Mouse (Mus musculus) MEL (cell line): ENCODE measurements around the gene Hoxd10. TPM values are rescaled to one million over a fixed set of nuclear protein-coding genes. Genes with fewer than 3 reads are reported as not detected.

Experiments
- DNase-seq: peaks from one replicate; pipeline ENCODE4 v3.0.0; 2011; ENCODE audit warnings: low read depth, low spot score
- H3K27ac ChIP-seq: 2 replicates; pipeline ENCODE4 v1.5.1; 2012; ENCODE audit warnings: low read depth, mild to moderate bottlenecking, control low read depth, low read length, moderate library complexity; ENCODE audit not compliant: control insufficient read depth
- H3K27me3 ChIP-seq, 2 experiments: fragments of 150-350 bp in 1 of 2; sonication (generic) in 1 of 2; 2 replicates each; pipeline ENCODE4 v1.6.1; 2012; ENCODE audit warnings: low read length in 2 of 2, mild to moderate bottlenecking in 2 of 2, improper control_type of control experiment in 1 of 2, moderate library complexity in 1 of 2; ENCODE audit not compliant: insufficient read depth in 2 of 2, control insufficient read depth in 1 of 2
- H3K36me3 ChIP-seq, 2 experiments: 2 replicates each; pipeline ENCODE4 v1.6.1; 2012 to 2014; ENCODE audit warnings: low read length in 2 of 2, improper control_type of control experiment in 1 of 2, inconsistent platforms in 1 of 2, mild to moderate bottlenecking in 1 of 2; ENCODE audit not compliant: insufficient read depth in 2 of 2, control insufficient read depth in 1 of 2
- H3K4me1 ChIP-seq, 2 experiments: fragments of 150-350 bp in 1 of 2; sonication (generic) in 1 of 2; 2 replicates each; pipeline ENCODE4 v1.6.1; 2012; ENCODE audit warnings: low read length in 2 of 2, improper control_type of control experiment in 1 of 2, mild to moderate bottlenecking in 1 of 2; ENCODE audit not compliant: insufficient read depth in 2 of 2, control insufficient read depth in 1 of 2
- H3K4me3 ChIP-seq, 2 experiments: fragments of 150-350 bp in 1 of 2; sonication (generic) in 1 of 2; 2 replicates each; pipeline ENCODE4 v1.5.1; 2012; ENCODE audit warnings: low read depth in 2 of 2, low read length in 2 of 2, mild to moderate bottlenecking in 2 of 2, moderate library complexity in 2 of 2, control low read depth in 1 of 2, improper control_type of control experiment in 1 of 2; ENCODE audit not compliant: control insufficient read depth in 1 of 2, insufficient read depth in 1 of 2
- H3K79me2 ChIP-seq: 2 replicates; pipeline ENCODE4 v1.6.1; 2012; ENCODE audit warnings: mild to moderate bottlenecking, low read length, moderate library complexity; ENCODE audit not compliant: control insufficient read depth, poor library complexity, insufficient read depth
- H3K9ac ChIP-seq: 2 replicates; pipeline ENCODE4 v1.6.1; 2012; ENCODE audit warnings: low read depth, mild to moderate bottlenecking, control low read depth, low read length, moderate library complexity; ENCODE audit not compliant: control insufficient read depth, poor library complexity, severe bottlenecking
- H3K9me3 ChIP-seq: fragments of 150-350 bp; sonication (generic); replicated peaks from 2 replicates; pipeline ENCODE4 v1.6.1; 2012; ENCODE audit warnings: mild to moderate bottlenecking, low read length, improper control_type of control experiment, moderate library complexity; ENCODE audit not compliant: insufficient read depth
- BHLHE40 ChIP-seq: IDR thresholded peaks from 2 replicates; pipeline ENCODE4 v1.6.1; 2012; ENCODE audit warnings: low read depth, mild to moderate bottlenecking, inconsistent platforms, low read length, improper control_type of control experiment, borderline replicate concordance
- CTCF ChIP-seq, 3 experiments: IDR thresholded peaks in 2 of 3; conservative IDR thresholded peaks in 1 of 3; 2 replicates each; pipeline ENCODE4 v1.5.1; 2011 to 2012; ENCODE audit warnings: low read length in 3 of 3, low read depth in 2 of 3, mild to moderate bottlenecking in 2 of 3, improper control_type of control experiment in 1 of 3, inconsistent platforms in 1 of 3, mixed read lengths in 1 of 3, moderate library complexity in 1 of 3; ENCODE audit not compliant: control insufficient read depth in 1 of 3, insufficient read depth in 1 of 3, poor library complexity in 1 of 3, severe bottlenecking in 1 of 3
- E2F4 ChIP-seq: IDR thresholded peaks from 2 replicates; pipeline ENCODE4 v1.6.1; 2011; ENCODE audit warnings: low read depth, low read length, improper control_type of control experiment, borderline replicate concordance
- ELF1 ChIP-seq: IDR thresholded peaks from 2 replicates; pipeline ENCODE4 v1.6.1; 2014; ENCODE audit warnings: low read depth, mild to moderate bottlenecking, inconsistent platforms, low read length, improper control_type of control experiment, moderate library complexity
- ETS1 ChIP-seq: IDR thresholded peaks from 2 replicates; pipeline ENCODE4 v1.6.1; 2012; ENCODE audit warnings: low read depth, mild to moderate bottlenecking, inconsistent platforms, low read length, improper control_type of control experiment, moderate library complexity
- GABPA ChIP-seq: IDR thresholded peaks from 2 replicates; pipeline ENCODE4 v1.6.1; 2012; ENCODE audit warnings: low read depth, mild to moderate bottlenecking, inconsistent platforms, low read length, improper control_type of control experiment, moderate library complexity
- JUND ChIP-seq: IDR thresholded peaks from 2 replicates; pipeline ENCODE4 v1.6.1; 2011; ENCODE audit warnings: low read depth, mild to moderate bottlenecking, improper control_type of control experiment, low read length
- KAT2A ChIP-seq: conservative IDR thresholded peaks from 2 replicates; pipeline ENCODE4 v1.6.1; 2012; ENCODE audit warnings: low read depth, low read length, improper control_type of control experiment, inconsistent platforms
- MAFK ChIP-seq: IDR thresholded peaks from 2 replicates; pipeline ENCODE4 v1.6.1; 2011; ENCODE audit warnings: low read depth, mild to moderate bottlenecking, low read length, improper control_type of control experiment, borderline replicate concordance
- MYB ChIP-seq: IDR thresholded peaks from 2 replicates; pipeline ENCODE4 v1.6.1; 2011; ENCODE audit warnings: mild to moderate bottlenecking, low read depth, low read length, improper control_type of control experiment
- NELFE ChIP-seq: IDR thresholded peaks from 2 replicates; pipeline ENCODE4 v1.6.1; 2011; ENCODE audit warnings: low read depth, low read length, improper control_type of control experiment
- NRF1 ChIP-seq: IDR thresholded peaks from 2 replicates; pipeline ENCODE4 v1.6.1; 2014; ENCODE audit warnings: low read depth, mild to moderate bottlenecking, inconsistent platforms, low read length, improper control_type of control experiment, moderate library complexity; ENCODE audit not compliant: poor library complexity, insufficient read depth, severe bottlenecking
- POLR2AphosphoS2 ChIP-seq: IDR thresholded peaks from 2 replicates; pipeline ENCODE4 v1.6.1; 2011; ENCODE audit warnings: low read length, improper control_type of control experiment
- RAD21 ChIP-seq: IDR thresholded peaks from 2 replicates; pipeline ENCODE4 v1.6.1; 2011; ENCODE audit warnings: mild to moderate bottlenecking, low read depth, low read length, improper control_type of control experiment
- RCOR1 ChIP-seq: IDR thresholded peaks from 2 replicates; pipeline ENCODE4 v1.6.1; 2012; ENCODE audit warnings: low read depth, mild to moderate bottlenecking, inconsistent platforms, low read length, improper control_type of control experiment
- SMC3 ChIP-seq: IDR thresholded peaks from 2 replicates; pipeline ENCODE4 v1.6.1; 2011; ENCODE audit warnings: low read depth, low read length, improper control_type of control experiment
- TBP ChIP-seq: IDR thresholded peaks from 2 replicates; pipeline ENCODE4 v1.8.0; 2011; ENCODE audit warnings: low read depth, low read length, improper control_type of control experiment
- TCF12 ChIP-seq: IDR thresholded peaks from 2 replicates; pipeline ENCODE4 v1.6.1; 2014; ENCODE audit warnings: low read depth, mild to moderate bottlenecking, inconsistent platforms, low read length, improper control_type of control experiment, moderate library complexity
- UBTF ChIP-seq: IDR thresholded peaks from 2 replicates; pipeline ENCODE4 v1.6.1; 2012; ENCODE audit warnings: low read depth, mild to moderate bottlenecking, inconsistent platforms, low read length, improper control_type of control experiment, moderate library complexity, borderline replicate concordance; ENCODE audit not compliant: insufficient read depth
- USF1 ChIP-seq: IDR thresholded peaks from 2 replicates; pipeline ENCODE4 v1.6.1; 2014; ENCODE audit warnings: low read depth, mild to moderate bottlenecking, inconsistent platforms, low read length, improper control_type of control experiment, moderate library complexity
- USF2 ChIP-seq, 2 experiments: IDR thresholded peaks; 2 replicates each; pipeline ENCODE4 v1.6.1; 2011 to 2012; ENCODE audit warnings: improper control_type of control experiment in 2 of 2, low read length in 2 of 2, borderline replicate concordance in 1 of 2, inconsistent platforms in 1 of 2, low read depth in 1 of 2, mild to moderate bottlenecking in 1 of 2; ENCODE audit not compliant: insufficient read depth in 1 of 2
- ZC3H11A ChIP-seq: IDR thresholded peaks from 2 replicates; pipeline ENCODE4 v1.6.1; 2012; ENCODE audit warnings: low read depth, mild to moderate bottlenecking, inconsistent platforms, low read length, improper control_type of control experiment
- ZKSCAN1 ChIP-seq: IDR thresholded peaks from 2 replicates; pipeline ENCODE4 v1.6.1; 2012; ENCODE audit warnings: low read depth, mild to moderate bottlenecking, inconsistent platforms, low read length, improper control_type of control experiment, moderate library complexity
- ZMIZ1 ChIP-seq: IDR thresholded peaks from 2 replicates; pipeline ENCODE4 v1.6.1; 2012; ENCODE audit warnings: low read depth, mild to moderate bottlenecking, inconsistent platforms, low read length, improper control_type of control experiment, moderate library complexity
- polyA plus RNA-seq, 2 experiments: library from polyadenylated mRNA; stranded (reverse) in 1 of 2; unstranded in 1 of 2; fragments of >175 nt in 1 of 2; fragments of >200 nt in 1 of 2; gene quantifications; 2 replicates each; pipeline versions ENCODE4 v1.2.1 to v1.2.4; 2012; ENCODE audit warnings: low replicate concordance in 2 of 2, low read depth in 1 of 2; ENCODE audit not compliant: insufficient read length in 2 of 2, insufficient read depth in 1 of 2, missing spikeins in 1 of 2
- total RNA-seq: library from RNA; depleted of rRNA; stranded (reverse); fragments of 300-350 nt; gene quantifications from 2 replicates; pipeline ENCODE4 v1.2.3, GENCODE M21; 2012

Hoxd10 gene
- total and polyA plus RNA-seq, 3 experiments, result not detected

DNA sequence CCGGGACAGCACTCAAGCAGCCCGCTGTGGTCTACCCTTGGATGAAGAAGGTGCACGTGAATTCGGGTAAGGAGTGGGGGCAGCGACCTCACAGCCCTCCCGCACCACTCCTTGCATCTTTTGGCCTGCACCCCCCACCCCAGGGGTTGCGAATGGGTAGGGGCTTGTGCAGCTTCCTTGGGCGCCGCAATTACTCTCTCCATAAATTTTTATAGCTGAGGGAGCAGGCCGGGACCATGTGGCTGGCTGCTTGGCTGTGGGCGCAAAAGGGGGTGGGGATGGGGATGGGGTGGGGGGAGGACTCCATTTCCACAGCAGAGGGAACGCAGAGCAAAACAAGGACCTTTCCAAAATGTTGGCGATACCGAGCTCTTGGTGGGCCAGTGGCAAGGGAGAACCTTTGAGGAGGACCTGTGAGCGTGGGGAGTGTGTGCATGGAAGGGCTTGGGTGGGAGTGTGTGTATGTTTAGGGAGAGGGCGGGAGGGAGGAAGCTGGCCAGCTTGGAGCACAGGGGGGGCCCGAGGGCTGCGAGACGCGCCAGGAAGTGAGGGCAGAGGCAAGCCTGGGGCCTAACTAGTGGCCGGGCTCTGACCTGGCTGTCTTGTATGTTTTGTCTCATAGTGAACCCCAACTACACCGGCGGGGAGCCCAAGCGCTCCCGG, 36.0 kb downstream of the Hoxd10 start:
- Histone ChIP-seq H3K4me3 (no peak overlapping the region), H3K27me3 (peaks cover 0 to 2% of the 10 kb centered on the region in 2 experiments; a peak in 3 of 4 replicates), H3K9me3 (no peaks in the 10 kb centered on the region)

DNA sequence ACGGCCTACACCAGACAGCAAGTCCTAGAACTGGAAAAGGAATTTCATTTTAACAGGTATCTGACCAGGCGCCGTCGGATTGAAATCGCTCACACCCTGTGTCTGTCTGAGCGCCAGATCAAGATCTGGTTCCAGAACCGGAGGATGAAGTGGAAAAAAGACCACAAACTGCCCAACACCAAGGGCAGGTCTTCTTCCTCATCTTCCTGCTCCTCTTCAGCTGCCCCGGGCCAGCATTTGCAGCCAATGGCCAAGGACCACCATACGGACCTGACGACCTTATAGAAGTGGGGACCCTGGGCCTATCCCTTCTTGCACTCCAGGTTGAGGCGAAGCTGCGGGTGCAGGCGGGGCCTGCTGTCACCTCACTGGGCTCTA, 36.6 kb downstream of the Hoxd10 start:
- Histone ChIP-seq H3K36me3 (no peaks in the 10 kb centered on the region), H3K9me3 (no peaks in the 10 kb centered on the region), H3K9ac (no peak overlapping the region), H3K4me3 (no peak overlapping the region), H3K27me3 (peaks cover 0 to 2% of the 10 kb centered on the region in 2 experiments; a peak in 3 of 4 replicates)
- TF ChIP-seq ZMIZ1 (no peak), TCF12 (no peak), UBTF (no peak), ZC3H11A (no peak), POLR2AphosphoS2 (no peak), ETS1 (no peak), JUND (no peak), RCOR1 (no peak), ZKSCAN1 (no peak), GABPA (no peak), CTCF (IDR thresholded peaks at IDR 0.05 in 2 of 3, conservative IDR thresholded peaks at IDR 0.05 in 1 of 3; ENCODE audit: control insufficient read depth in 1 of 3, insufficient read depth in 1 of 3, low read depth in 2 of 3, low read length in 3 of 3, poor library complexity in 1 of 3, severe bottlenecking in 1 of 3) (no peak)
- TF ChIP-seq, all 39 proteins: peak for 0
- Histone ChIP-seq H3K79me2 (no peaks in the 10 kb centered on the region), H3K4me1 (no peaks in the 10 kb centered on the region), H3K27ac (no peak overlapping the region)
- DNase-seq, result no peak

More for the DNA sequence above, 36.0 kb downstream of the Hoxd10 start:
- H3K36me3 ChIP-seq, result no peaks in the 10 kb centered on the region
- H3K4me1 ChIP-seq, result no peaks in the 10 kb centered on the region
- no peak for TF ChIP-seq NELFE
- TF ChIP-seq BHLHE40, result no peak
- no peak for TF ChIP-seq TBP
- no peaks in the 10 kb centered on the region for H3K79me2 ChIP-seq
- no peak overlapping the region for H3K9ac ChIP-seq
- no peak overlapping the region for H3K27ac ChIP-seq
- DNase-seq, result no peak

DNA sequence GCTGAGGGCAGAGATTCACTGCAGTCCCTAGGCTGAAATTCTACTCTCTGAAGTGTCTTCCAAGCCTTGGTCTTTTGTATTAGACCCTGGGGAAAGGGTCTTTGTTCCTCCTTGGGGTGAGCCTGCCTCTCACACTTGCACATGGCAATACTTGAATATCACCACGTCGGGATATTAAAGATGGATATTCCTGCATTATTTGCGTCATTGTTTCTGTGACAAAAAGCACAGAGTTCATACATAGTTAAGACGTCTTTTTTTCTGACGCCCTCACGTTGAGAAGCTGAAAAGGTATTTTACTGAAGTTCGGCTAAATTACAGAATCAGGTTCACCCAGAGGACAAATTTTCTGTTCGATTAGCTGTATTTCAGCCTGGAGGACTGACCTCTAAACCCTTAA, 38.6 kb downstream of the Hoxd10 start:
- Histone ChIP-seq H3K27ac (no peak overlapping the region), H3K4me1 (no peaks in the 10 kb centered on the region), H3K27me3 (peaks cover 0 to 2% of the 10 kb centered on the region in 2 experiments; a peak in 2 of 4 replicates), H3K4me3 (no peak overlapping the region), H3K36me3 (no peaks in the 10 kb centered on the region), H3K9me3 (no peaks in the 10 kb centered on the region), H3K9ac (no peak overlapping the region), H3K79me2 (no peaks in the 10 kb centered on the region)
- no peak for DNase-seq
- no peak for TF ChIP-seq ELF1
- no peak for TF ChIP-seq TBP
- TF ChIP-seq MAFK, result no peak
- no peak for TF ChIP-seq RCOR1
- TF ChIP-seq RAD21, result no peak
- no peak for TF ChIP-seq SMC3
- TF ChIP-seq USF2 (IDR thresholded peaks at IDR 0.05; ENCODE audit: borderline replicate concordance in 1 of 2, insufficient read depth in 1 of 2, low read depth in 1 of 2, low read length in 2 of 2), result no peak
- no peak for TF ChIP-seq TCF12
- TF ChIP-seq MYB, result no peak
- no peak for TF ChIP-seq BHLHE40
- TF ChIP-seq ZKSCAN1, result no peak
- TF ChIP-seq JUND, result no peak
- no peak for TF ChIP-seq KAT2A
- TF ChIP-seq ZC3H11A, result no peak
- no peak for TF ChIP-seq NRF1
- no peak for TF ChIP-seq E2F4
- TF ChIP-seq ETS1, result no peak
- no peak for TF ChIP-seq USF1
